Mouse (Mus musculus) embryonic facial prominence, embryonic 15.5 days (tissue): ENCODE measurements around the gene Olfr70. TPM values are rescaled to one million over a fixed set of nuclear protein-coding genes. Genes with fewer than 3 reads are reported as not detected.

Experiments
- ATAC-seq: fragments of 200-750 bp; cut with Nextera tagmentation; 2 replicates; pipeline ENCODE4 v1.8.0; 2017; ENCODE audit warnings: low read depth, moderate TSS enrichment; ENCODE audit not compliant: insufficient number of reproducible peaks, low FRiP score, low TSS enrichment
- H3K27ac ChIP-seq: fragments of 300-500 bp; sonication (generic); replicated peaks from 2 replicates; pipeline ENCODE4 v1.5.1; 2015; ENCODE audit warnings: mild to moderate bottlenecking, inconsistent platforms
- H3K27me3 ChIP-seq: fragments of 300-500 bp; sonication (generic); 2 replicates; pipeline ENCODE4 v1.6.1; 2015; ENCODE audit warnings: inconsistent platforms
- H3K36me3 ChIP-seq: fragments of 300-500 bp; sonication (generic); 2 replicates; pipeline ENCODE4 v1.6.1; 2015; ENCODE audit warnings: mild to moderate bottlenecking, inconsistent platforms
- H3K4me1 ChIP-seq: fragments of 300-500 bp; sonication (generic); 2 replicates; pipeline ENCODE4 v1.6.1; 2015; ENCODE audit warnings: inconsistent platforms
- H3K4me2 ChIP-seq: fragments of 300-500 bp; sonication (generic); replicated peaks from 2 replicates; pipeline ENCODE4 v1.6.1; 2015; ENCODE audit warnings: mild to moderate bottlenecking, inconsistent platforms
- H3K4me3 ChIP-seq: fragments of 300-500 bp; sonication (generic); replicated peaks from 2 replicates; pipeline ENCODE4 v1.5.1; 2015; ENCODE audit warnings: mild to moderate bottlenecking, inconsistent platforms
- H3K9ac ChIP-seq: fragments of 300-500 bp; sonication (generic); 2 replicates; pipeline ENCODE4 v1.6.1; 2015; ENCODE audit warnings: inconsistent platforms
- H3K9me3 ChIP-seq: fragments of 300-500 bp; sonication (generic); replicated peaks from 2 replicates; pipeline ENCODE4 v1.6.1; 2016; ENCODE audit warnings: inconsistent platforms
- WGBS: fragments of 180-500 bp; shearing (Covaris S2); methylation state at CpG from one replicate; pipeline ENCODE4 v1.1.7; 2015; 5-methylcytosine and 5-hydroxymethylcytosine counted together
- polyA plus RNA-seq: library from polyadenylated mRNA; unstranded; fragments of >200 nt; fragmentation: Nextera tagmentation; extraction: Ambion mirVana; gene quantifications from 2 replicates; pipeline ENCODE4 v1.2.1, GENCODE M21; 2015

The Olfr70 gene
- polyA plus RNA-seq, 1 experiment from 2014 or later: not detected

DNA sequence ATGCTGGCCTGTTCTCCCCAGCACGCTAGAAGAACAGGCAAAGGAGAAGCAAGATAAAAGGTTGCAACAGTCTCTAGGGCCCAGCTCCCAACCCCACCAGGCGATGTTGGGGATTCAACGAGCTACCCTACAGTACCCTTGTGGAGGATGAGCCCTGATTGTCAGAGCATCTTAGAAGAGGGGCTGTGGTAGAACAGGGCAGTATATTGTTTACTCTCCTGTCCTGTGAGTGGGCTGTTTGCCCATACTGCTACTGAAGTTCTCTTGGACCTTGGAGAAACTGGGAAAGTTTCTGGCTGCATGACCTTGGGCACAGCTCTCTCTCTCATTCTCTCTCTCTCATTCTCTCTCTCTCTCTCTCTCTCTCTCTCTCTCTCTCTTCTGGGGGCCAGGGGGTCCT is 28.5 kb upstream of the Olfr70 start:
- H3K27me3 ChIP-seq: no peaks in the 10 kb centered on the region
- H3K9ac ChIP-seq: no peak overlapping the region
- WGBS: 59% methylated on average over 3 of the region's 3 CpGs
- peak overlapping the region; percentile 22; the same call in 1 of the 2 replicates for H3K27ac ChIP-seq
- no peaks in the 10 kb centered on the region for H3K9me3 ChIP-seq
- no peak for ATAC-seq
- no peaks in the 10 kb centered on the region for H3K36me3 ChIP-seq
- peaks cover 37% of the 10 kb centered on the region for H3K4me1 ChIP-seq
- no peak overlapping the region for H3K4me2 ChIP-seq
- no peak overlapping the region for H3K4me3 ChIP-seq

GRCm38 (mm10) chr4:43728576-43728954 is 28.0 kb upstream of the Olfr70 start:
- 31% methylated on average over 4 of the region's 5 CpGs for WGBS
- Histone ChIP-seq H3K4me1 (peaks cover 37% of the 10 kb centered on the region), H3K36me3 (no peaks in the 10 kb centered on the region), H3K9ac (no peak overlapping the region), H3K9me3 (no peaks in the 10 kb centered on the region), H3K27me3 (no peaks in the 10 kb centered on the region), H3K4me2 (no peak overlapping the region), H3K4me3 (no peak overlapping the region), H3K27ac (peak overlapping the region; percentile 23; the same call in 1 of the 2 replicates)
- ATAC-seq: 0 out of 2 replicates have a peak, but pooled peaks have one; percentile 3

GRCm38 (mm10) chr4:43727718-43728575 is 27.3 kb upstream of the Olfr70 start:
- Histone ChIP-seq H3K36me3 (no peaks in the 10 kb centered on the region), H3K27ac (peak overlapping the region; percentile 23; the same call in 1 of the 2 replicates), H3K4me2 (no peak overlapping the region), H3K27me3 (no peaks in the 10 kb centered on the region), H3K4me3 (no peak overlapping the region), H3K4me1 (peaks cover 37% of the 10 kb centered on the region), H3K9ac (no peak overlapping the region), H3K9me3 (no peaks in the 10 kb centered on the region)
- 75% methylated on average over 7 of the region's 7 CpGs for WGBS
- no peak for ATAC-seq

- H3K4me1 ChIP-seq: peaks cover 37% of the 10 kb centered on the region
- H3K9ac ChIP-seq: no peak within 1 kb of the TSS
- WGBS: 11% methylated on average over 3 of the region's 3 CpGs
- no peaks in the 10 kb centered on the region for H3K36me3 ChIP-seq
- H3K9me3 ChIP-seq: no peaks in the 10 kb centered on the region
- H3K4me2 ChIP-seq: no peak within 1 kb of the TSS
- H3K27ac ChIP-seq: peak within 1 kb of the TSS; percentile 51; the same call in 1 of the 2 replicates
- H3K27me3 ChIP-seq: no peaks in the 10 kb centered on the region
- H3K4me3 ChIP-seq: no peak within 1 kb of the TSS
- peak; percentile 81; the same call in 1 of the 2 replicates for ATAC-seq
Measured at GRCm38 (mm10) chr4:43726995-43727394, 26.4 kb upstream of the Olfr70 start, which contains the start of gene Hrct1. TSS of gene Hrct1 (plus strand) at chr4:43727188.

DNA sequence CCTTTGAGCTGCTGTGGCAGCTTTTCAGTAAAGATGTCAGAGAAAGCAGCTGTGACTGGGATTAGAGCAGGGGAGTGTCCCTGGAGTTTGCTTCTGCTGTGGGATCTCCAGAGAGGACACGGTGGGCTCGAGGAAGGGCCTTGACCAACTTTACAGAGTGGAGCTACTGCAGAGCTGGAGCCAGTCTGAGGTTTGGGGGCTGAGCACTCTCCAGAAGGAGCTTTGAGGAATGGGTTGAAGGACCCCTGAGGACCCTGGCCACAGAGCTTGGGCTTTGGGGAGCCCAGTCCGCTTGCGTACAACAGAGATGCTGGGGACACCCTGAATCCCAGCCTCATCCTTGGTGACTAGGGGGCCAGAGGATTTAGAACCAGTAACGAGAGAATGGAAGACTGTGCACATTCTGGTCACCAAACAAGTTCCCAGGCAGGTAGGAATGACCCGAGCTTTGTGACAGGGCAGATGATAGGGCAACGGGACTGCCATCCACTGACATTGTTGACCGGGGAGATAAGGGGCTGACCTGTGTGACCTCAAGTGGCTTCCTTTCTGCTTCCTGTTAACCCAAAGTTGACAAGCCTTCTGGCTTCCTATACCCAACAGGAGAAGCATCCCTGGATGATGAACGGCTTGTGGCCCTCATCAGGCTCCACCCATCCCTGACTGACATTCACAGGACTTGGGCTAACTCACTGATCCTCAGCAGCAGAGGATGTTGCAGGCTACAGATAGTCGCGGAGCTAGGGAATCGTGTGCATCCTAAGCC is 25.8 kb upstream of the Olfr70 start:
- H3K27ac ChIP-seq: 0 out of 2 replicates have a peak overlapping the region, but pooled peaks have one; percentile 51
- peaks cover 37% of the 10 kb centered on the region for H3K4me1 ChIP-seq
- no peaks in the 10 kb centered on the region for H3K27me3 ChIP-seq
- H3K4me2 ChIP-seq: no peak overlapping the region
- no peak overlapping the region for H3K9ac ChIP-seq
- no peaks in the 10 kb centered on the region for H3K36me3 ChIP-seq
- H3K9me3 ChIP-seq: no peaks in the 10 kb centered on the region
- no peak overlapping the region for H3K4me3 ChIP-seq
- 0 out of 2 replicates have a peak, but pooled peaks have one; percentile 15 for ATAC-seq
- WGBS: 60% methylated on average over 12 of the region's 12 CpGs

DNA sequence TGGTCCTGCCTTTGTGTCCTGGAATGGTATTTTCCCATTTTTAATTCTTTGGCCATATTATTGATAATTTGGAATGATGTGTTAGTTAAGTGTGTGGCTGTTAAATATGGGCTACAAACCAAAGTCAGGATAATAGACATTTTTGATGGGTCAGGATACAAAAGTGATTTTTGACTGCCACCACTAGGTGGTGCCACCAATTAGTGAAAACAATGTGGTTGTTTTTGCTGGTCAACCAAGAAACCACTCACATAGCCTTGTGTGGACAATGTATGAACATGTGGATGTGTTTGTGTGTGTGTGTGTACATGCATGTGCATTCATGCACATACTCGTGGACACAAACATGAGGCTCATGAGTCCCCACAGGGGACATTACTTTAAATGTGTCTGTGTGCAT is 24.2 kb upstream of the Olfr70 start:
- Histone ChIP-seq H3K4me1 (peaks cover 45% of the 10 kb centered on the region), H3K27ac (no peak overlapping the region), H3K9ac (no peak overlapping the region), H3K36me3 (no peaks in the 10 kb centered on the region), H3K27me3 (no peaks in the 10 kb centered on the region), H3K4me2 (no peak overlapping the region), H3K9me3 (no peaks in the 10 kb centered on the region), H3K4me3 (no peak overlapping the region)
- WGBS: 47% methylated on average over 1 of the region's 1 CpGs
- no peak for ATAC-seq

DNA sequence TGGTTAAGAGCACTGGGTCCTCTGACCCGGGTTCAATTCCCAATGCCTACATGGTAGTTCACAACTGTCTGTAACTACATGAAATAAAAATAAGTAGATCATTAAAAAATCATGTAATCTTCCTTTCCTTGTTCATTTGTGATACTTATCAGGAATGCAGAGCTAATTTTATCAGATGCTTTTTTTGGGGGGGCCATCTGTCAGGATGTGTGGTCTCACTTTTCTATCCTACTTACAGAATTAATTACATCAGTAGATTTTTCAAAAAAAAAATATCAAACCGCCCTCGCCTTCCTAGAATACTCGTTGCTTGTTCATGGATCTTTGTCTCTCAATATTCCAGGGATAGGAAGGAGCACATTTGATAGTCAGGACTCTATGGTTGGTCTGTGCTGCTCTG is 21.6 kb upstream of the Olfr70 start:
- Histone ChIP-seq H3K9me3 (no peaks in the 10 kb centered on the region), H3K36me3 (no peaks in the 10 kb centered on the region), H3K4me2 (no peak overlapping the region), H3K9ac (no peak overlapping the region), H3K27me3 (no peaks in the 10 kb centered on the region), H3K4me3 (no peak overlapping the region), H3K27ac (no peak overlapping the region), H3K4me1 (peaks cover 24% of the 10 kb centered on the region)
- 87% methylated on average over 4 of the region's 4 CpGs for WGBS
- ATAC-seq: no peak

DNA sequence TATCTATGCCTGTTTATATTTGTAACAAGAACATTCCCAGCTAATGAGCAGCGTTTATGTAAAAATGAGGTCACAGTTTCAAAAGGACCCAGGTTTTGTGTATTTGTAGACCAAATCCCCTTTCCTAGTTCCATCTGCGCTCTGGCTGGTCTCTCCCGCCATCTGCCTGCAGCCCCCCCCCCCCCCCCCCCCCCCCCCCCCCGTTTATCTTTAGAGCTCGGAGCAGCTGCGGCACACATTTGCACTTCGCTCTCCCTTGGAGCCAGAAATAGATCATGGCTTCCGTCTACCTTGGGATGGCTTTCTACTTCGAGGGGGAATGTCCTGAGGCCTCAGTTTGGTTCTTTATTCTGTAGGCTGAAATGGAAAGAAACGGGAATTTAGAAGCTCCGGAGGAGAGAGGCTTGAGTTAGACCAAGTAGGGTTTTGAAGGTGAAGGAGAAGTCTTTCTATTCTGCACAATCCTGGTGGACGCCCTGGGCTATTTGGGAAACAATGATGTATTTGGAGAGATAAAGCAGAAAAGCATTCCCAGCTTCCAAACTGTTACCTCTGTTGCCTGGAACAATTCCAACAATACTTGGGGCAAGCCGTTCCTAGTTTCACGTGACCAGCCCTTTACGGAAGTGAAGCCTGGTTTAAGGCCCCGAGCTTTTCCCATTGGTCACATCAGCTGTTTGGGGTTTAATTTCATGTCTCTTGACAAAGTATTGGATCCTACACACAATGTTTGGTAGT is 20.1 kb upstream of the Olfr70 start:
- 36% methylated on average over 13 of the region's 16 CpGs for WGBS
- ATAC-seq: no peak
- H3K9ac ChIP-seq: no peak overlapping the region
- no peaks in the 10 kb centered on the region for H3K27me3 ChIP-seq
- H3K27ac ChIP-seq: peak overlapping the region; percentile 68
- H3K36me3 ChIP-seq: no peaks in the 10 kb centered on the region
- H3K9me3 ChIP-seq: no peaks in the 10 kb centered on the region
- no peak overlapping the region for H3K4me2 ChIP-seq
- H3K4me3 ChIP-seq: no peak overlapping the region
- H3K4me1 ChIP-seq: peaks cover 12% of the 10 kb centered on the region; the same call in 1 of the 2 replicates

- Histone ChIP-seq H3K9ac (no peak overlapping the region), H3K4me3 (no peak overlapping the region), H3K4me1 (peaks cover 9% of the 10 kb centered on the region; the same call in 1 of the 2 replicates), H3K36me3 (no peaks in the 10 kb centered on the region), H3K9me3 (no peaks in the 10 kb centered on the region), H3K27me3 (no peaks in the 10 kb centered on the region), H3K27ac (no peak overlapping the region), H3K4me2 (no peak overlapping the region)
- 27% methylated on average over 7 of the region's 7 CpGs for WGBS
- ATAC-seq: no peak
Measured at GRCm38 (mm10) chr4:43713652-43714219, 13.1 kb upstream of the Olfr70 start.

DNA sequence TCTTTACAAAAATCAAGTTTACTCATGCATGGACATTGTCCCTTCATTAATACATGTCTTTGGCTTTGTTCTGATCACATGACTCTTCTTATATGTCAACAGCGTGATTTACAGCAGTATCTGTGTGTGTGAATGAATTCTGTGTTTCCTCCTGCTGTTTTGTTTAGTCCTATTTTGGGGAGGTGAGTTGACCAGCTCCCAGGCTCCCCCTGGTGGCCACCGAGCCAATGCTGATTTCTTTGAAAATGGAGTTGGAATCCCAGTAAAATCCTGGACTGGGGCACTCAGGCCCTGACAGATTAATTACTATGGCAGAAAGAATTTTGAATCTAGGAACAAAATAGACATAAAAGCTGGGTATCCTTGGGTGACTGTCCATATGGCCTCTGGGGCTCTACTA is 11.2 kb upstream of the Olfr70 start:
- 0% methylated on average over 2 of the region's 2 CpGs for WGBS
- no peaks in the 10 kb centered on the region for H3K27me3 ChIP-seq

More for the DNA sequence above, 11.2 kb upstream of the Olfr70 start:
- H3K4me2 ChIP-seq: no peak overlapping the region
- H3K9me3 ChIP-seq: no peaks in the 10 kb centered on the region
- peaks cover 6% of the 10 kb centered on the region; the same call in 1 of the 2 replicates for H3K4me1 ChIP-seq
- H3K27ac ChIP-seq: no peak overlapping the region
- no peak for ATAC-seq
- no peaks in the 10 kb centered on the region for H3K36me3 ChIP-seq
- H3K9ac ChIP-seq: no peak overlapping the region
- H3K4me3 ChIP-seq: no peak overlapping the region
